Mouse (Mus musculus): ENCODE data around the gene Map3k21.

The Map3k21 gene

GRCm38 (mm10) chr8:125910365-125911228 lies at the start of gene Map3k21:
TSS of gene Map3k21 (plus strand) at chr8:125910450.
- DNase-seq (ENCODE audit: low read depth), result no peak

DNA sequence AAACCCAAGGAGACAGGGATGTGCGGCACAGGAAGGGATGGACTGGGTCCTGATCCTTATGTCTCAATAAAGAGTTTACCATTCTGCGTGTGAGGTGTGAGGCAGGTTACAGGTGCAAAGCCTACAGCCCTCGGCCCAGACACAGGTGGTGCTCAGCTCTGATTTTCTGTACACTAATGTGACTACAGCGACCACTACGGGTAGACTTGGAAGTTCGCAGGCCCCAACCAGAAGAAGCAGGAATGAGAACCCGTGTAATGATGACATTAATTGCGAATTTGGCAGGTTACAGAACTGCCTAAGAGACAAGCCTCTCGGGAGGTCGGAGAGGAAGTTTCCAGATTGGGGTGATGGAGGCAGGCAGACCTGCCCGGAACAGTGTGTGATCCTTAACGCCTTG lies 44.1 kb upstream of the Map3k21 start:
- no peak for DNase-seq (ENCODE audit: low read depth)

DNA sequence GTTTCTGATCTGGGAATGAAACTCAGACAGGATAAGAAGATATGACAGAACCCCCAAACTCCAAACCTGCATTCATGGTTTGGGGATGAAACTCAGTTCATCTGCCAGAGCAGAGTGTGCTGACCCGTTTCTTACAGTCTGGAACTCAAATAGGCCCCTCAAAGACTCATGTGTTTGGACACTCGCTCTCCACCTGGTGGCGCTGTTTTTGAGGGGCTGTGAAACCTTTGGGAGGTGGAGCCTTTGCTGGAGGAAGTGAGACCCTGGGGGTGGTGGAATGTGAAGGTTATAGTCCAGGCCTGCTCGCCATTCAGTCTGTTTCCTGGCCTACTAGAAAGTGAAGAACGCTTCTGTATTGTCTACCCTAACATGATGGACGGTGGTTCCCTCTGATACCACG lies 41.7 kb upstream of the Map3k21 start:
- peak; percentile 12 for DNase-seq (ENCODE audit: low read depth)

- no peak for DNase-seq (ENCODE audit: low read depth)
Observed at GRCm38 (mm10) chr8:125869739-125870138, 40.5 kb upstream of the Map3k21 start.

GRCm38 (mm10) chr8:125870179-125870702 lies 40.0 kb upstream of the Map3k21 start:
- DNase-seq (ENCODE audit: low read depth), result peak; percentile 10

DNA sequence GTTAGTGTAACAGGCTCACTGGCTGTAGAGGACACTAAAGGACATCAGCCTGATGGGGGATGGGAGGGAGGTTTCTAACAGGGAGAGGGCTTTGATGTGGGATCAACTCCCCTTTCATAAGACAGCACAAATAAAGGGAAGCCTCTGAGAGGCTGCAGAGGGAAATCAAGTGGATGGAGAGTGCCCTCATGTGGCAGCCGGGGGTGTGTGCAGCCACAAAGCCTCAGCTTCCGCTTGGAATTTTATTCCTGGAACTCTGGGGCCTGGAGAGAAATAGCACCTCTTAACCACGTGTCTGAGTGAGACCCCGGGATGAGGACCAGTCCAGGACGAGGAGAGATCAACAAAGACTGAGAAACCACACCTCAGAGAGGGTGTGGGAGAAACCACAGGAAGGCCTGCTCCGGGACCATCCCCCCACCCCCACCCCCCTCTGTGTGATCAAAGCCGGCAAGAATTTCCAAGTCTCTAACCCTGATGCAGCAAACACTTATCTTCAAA lies 39.4 kb upstream of the Map3k21 start:
- DNase-seq (ENCODE audit: low read depth), result peak; percentile 86

DNA sequence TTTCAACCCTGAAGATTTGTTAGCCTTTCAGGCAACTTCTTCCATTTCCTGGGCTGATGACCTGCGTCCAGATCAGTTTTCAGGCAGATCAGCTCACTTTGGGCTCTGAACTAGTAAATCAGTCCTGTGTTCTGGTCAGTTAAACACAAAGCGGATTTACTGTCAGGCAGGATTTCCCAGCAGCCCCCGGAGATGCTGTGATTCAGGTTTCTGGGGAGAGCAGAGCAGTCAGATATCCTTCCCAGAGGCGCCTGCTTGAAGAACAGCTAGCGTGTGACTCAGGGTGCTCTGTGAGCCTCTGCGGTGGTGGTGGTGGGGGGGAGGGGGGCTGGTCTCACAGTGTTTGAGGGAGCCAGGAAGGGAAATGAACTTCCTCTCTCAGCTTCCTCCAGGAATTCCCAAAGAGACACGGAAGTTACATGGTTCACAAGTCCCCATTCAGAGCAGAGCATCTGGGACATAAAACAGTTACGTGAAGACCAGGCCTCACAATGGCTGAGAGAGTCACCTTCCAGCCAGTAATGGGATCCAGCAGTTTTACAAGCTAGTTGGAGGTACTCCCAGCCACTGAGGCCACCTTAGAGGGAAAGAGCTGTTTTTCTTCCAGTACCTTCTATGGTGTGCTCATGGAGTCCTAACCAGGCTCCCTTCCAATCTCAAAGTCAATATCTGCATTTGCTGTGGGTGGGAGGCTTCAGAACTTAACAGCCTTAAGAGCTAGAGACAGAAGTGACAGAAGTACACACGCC lies 37.6 kb upstream of the Map3k21 start:
- DNase-seq (ENCODE audit: low read depth), result peak; percentile 69

- no peak for DNase-seq (ENCODE audit: low read depth)
Observed at GRCm38 (mm10) chr8:125873250-125873534, 37.1 kb upstream of the Map3k21 start.

- DNase-seq (ENCODE audit: low read depth), result no peak
Observed at GRCm38 (mm10) chr8:125880447-125880846, 29.8 kb upstream of the Map3k21 start.

GRCm38 (mm10) chr8:125887549-125887948 lies 22.7 kb upstream of the Map3k21 start:
- no peak for DNase-seq (ENCODE audit: low read depth)

DNA sequence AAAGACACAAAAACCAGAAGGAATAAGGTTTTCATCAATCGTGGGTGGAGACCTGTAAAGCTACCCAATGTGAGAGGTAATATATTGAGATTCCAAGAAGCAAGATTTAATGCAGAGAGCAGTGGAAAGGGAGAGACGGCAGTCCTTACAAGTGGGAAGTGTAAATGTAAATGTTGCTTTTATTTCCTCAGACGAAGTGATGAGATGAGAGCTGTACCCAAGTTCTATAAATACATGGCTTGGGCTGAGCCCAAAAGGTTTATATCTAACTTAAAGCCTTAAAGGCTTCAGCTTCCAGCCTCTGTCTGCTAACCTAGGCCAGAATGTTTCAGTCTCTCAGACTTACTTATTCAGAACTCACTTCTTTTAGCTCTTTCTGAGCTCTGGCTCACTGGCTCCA lies 20.3 kb upstream of the Map3k21 start:
- no peak for DNase-seq (ENCODE audit: low read depth)

DNA sequence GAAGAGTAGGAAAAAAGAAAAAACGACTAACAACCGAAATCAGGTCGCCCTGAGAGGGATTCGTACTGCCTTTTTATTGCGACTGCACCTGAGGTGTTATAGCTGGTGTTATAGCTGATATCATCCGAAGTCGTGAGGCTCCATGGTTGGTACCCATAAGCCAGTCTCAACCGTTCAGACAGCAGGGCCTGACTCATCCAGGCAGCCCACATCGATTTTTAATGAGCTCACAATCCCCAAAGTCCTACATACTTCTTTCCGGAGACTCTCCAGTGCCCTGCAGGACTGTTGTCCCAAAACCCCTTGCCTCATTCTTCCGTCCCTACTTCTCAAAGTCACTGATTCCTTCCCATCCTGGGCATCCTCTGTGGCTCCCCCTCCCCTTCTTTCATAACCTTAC lies 12.9 kb upstream of the Map3k21 start:
- DNase-seq (ENCODE audit: low read depth), result no peak

- DNase-seq (ENCODE audit: low read depth), result no peak
Observed at GRCm38 (mm10) chr8:125897868-125898788, 12.1 kb upstream of the Map3k21 start, which contains the start of gene Pcnx2. TSS of gene Pcnx2 (minus strand) at chr8:125898317.

DNA sequence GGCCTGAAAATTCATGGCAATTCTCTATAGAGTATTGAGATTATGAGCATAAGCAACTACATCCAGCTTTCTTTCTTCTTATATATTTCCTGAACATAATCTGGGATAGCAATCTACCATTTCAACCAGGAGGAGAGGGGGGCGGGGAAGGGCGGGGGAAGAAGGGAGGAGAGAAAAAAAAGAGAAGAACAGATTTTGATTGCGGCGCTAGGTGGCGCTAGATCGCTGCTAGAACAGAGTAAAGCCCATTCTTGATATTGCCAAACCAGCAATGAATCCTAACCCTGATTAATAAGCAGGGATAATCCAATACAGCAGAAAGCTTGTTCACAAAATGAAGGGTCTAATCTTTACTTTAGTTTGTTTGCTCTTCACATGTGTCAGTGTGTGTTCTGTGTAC lies 11.4 kb upstream of the Map3k21 start:
- peak; percentile 81 for DNase-seq (ENCODE audit: low read depth)

GRCm38 (mm10) chr8:125901167-125901566 lies 9.1 kb upstream of the Map3k21 start:
- peak; percentile 37 for DNase-seq (ENCODE audit: low read depth)

DNA sequence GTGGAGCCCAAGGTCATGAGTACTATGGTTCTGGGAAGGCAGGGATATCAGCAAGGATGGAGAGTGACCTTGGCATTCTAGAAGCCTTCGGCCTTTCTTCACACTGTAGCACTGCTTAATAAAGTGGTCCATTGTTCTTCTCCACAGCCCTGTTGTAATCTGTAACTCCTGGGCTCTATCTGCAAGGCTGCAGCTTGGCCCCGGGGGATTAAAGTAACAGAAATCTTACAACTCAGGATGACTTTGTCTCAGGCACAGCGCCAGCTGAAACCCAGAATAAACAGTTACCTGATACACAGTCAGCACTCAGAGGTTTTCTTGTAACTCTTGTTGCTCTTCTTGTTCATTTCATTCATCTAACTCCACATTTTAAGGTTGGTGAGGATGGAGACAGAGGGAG lies 7.7 kb upstream of the Map3k21 start:
- peak; percentile 43 for DNase-seq (ENCODE audit: low read depth)

DNA sequence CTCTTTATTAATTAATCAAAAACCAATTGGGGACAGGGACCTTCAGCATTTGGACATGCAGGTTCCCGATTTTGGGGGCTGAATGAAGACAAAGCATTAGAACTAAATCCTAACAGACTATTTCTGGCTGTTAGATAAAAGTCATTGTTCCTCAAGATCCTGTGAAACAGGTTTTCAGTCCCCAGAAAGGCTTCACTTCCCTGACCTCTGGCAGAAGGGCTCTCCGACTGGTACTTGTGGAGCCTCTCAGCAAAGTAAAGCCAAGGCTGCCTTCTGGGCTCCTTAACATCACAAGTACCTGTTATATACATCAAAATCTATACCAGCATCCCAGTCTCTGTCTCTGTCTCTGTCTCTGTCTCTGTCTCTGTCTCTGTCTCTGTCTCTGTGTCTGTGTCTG lies 4.9 kb upstream of the Map3k21 start:
- DNase-seq (ENCODE audit: low read depth), result no peak

- DNase-seq (ENCODE audit: low read depth), result no peak
Observed at GRCm38 (mm10) chr8:125907311-125907710, 2.9 kb upstream of the Map3k21 start.

GRCm38 (mm10) chr8:125909661-125910364 lies 437 bp upstream of the Map3k21 start:
- DNase-seq (ENCODE audit: low read depth), result no peak

DNA sequence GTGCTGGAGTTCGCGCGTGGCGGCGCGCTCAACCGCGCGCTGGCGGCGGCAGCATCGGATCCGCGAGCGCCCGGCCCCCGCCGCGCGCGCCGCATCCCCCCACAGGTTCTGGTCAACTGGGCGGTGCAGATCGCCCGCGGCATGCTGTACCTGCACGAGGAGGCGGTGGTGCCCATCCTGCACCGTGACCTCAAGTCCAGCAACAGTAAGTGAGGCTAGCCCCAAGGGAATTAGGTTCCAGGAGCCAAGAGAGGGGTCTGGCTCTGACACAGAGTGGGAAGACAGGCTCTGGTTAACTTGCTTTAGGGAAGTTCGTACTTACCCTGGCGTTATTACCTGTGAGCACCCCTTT lies 955 bp downstream of the Map3k21 start:
- no peak for DNase-seq (ENCODE audit: low read depth)

- no peak for DNase-seq (ENCODE audit: low read depth)
Observed at GRCm38 (mm10) chr8:125913206-125913605, 3.0 kb downstream of the Map3k21 start.

Measured in NIH3T3 (cell line).